ENCODE assay signal across 14 mouse cellular contexts in genomic region chr10:96077480-96078066, GRCm38 (mm10). TPM values are rescaled to one million over a fixed set of nuclear protein-coding genes. Genes with fewer than 3 reads are reported as not detected.
DNase-seq lines count a peak whose midpoint lies in the region; ATAC-seq and TF ChIP-seq lines count a peak whose summit lies in the region.
"Not testable (repeated sequence)": the region's sequence is repeated elsewhere in the genome, so short reads cannot be mapped to it uniquely, and the experiment has no call there.
"Had no signal": no experiment of that assay in that cellular context is flagged by ENCODE, and none has a peak within 500 bp of the region (broad histone marks: within the 10 kb centered on the region; RNA-seq: fewer than 3 reads in every experiment).

No protein-coding gene starts in this region.

- not testable (repeated sequence) for TF ChIP-seq EP300 in liver, postnatal 0 days (IDR thresholded peaks at IDR 0.05; ENCODE audit: low read depth)

- not testable (repeated sequence) for TF ChIP-seq CTCF in G1E (IDR thresholded peaks at IDR 0.05; ENCODE audit: low read depth, low read length); kidney, postnatal 0 days (IDR thresholded peaks at IDR 0.05; ENCODE audit: low read depth); liver, postnatal 0 days (IDR thresholded peaks at IDR 0.05; ENCODE audit: low read depth)

- not testable (repeated sequence) for DNase-seq in G1E (ENCODE audit: low spot score); hindbrain, embryonic 14.5 days (ENCODE audit: low spot score); kidney, postnatal 0 days (ENCODE audit: low spot score); liver, postnatal 0 days

- H3K27me3 ChIP-seq in G1E (ENCODE audit: insufficient read depth, low read length); embryonic facial prominence, embryonic 15.5 days; hindbrain, embryonic 14.5 days (ENCODE audit: control insufficient read depth, insufficient read depth, low read length); kidney, postnatal 0 days (ENCODE audit: insufficient read depth, low read length); liver, postnatal 0 days (ENCODE audit: insufficient read depth, low read length); midbrain, embryonic 15.5 days (replicated peaks); stomach, embryonic 16.5 days (ENCODE audit: control insufficient read depth, insufficient read depth, low read length): not testable (repeated sequence)

- peak; percentile 100 for ATAC-seq in G1E (ENCODE audit: extremely low read depth, insufficient number of reproducible peaks, low FRiP score, poor library complexity, severe bottlenecking)
- ATAC-seq in embryonic facial prominence, embryonic 15.5 days (ENCODE audit: insufficient number of reproducible peaks, low FRiP score, low TSS enrichment, low read depth): peak; percentile 100
- ATAC-seq in granulocyte monocyte progenitor cell, adult 5-6 weeks (replicated peaks; ENCODE audit: poor library complexity, severe bottlenecking): peak; percentile 100
- peak; percentile 100 for ATAC-seq in hindbrain, embryonic 14.5 days (ENCODE audit: low FRiP score)
- ATAC-seq in kidney, postnatal 0 days (replicated peaks; ENCODE audit: low FRiP score, low read depth): peak; percentile 100
- ATAC-seq in liver, postnatal 0 days: peak; percentile 100
- ATAC-seq in midbrain, embryonic 15.5 days (replicated peaks): peak; percentile 100
- ATAC-seq in stomach, embryonic 16.5 days (ENCODE audit: insufficient read depth, low FRiP score): peak; percentile 100

- not testable (repeated sequence) for H3K4me1 ChIP-seq in G1E (ENCODE audit: insufficient read depth, low read depth, low read length); embryonic facial prominence, embryonic 15.5 days; kidney, postnatal 0 days (replicated peaks; ENCODE audit: insufficient read depth, low read length); liver, postnatal 0 days (ENCODE audit: insufficient read depth); midbrain, embryonic 15.5 days; stomach, embryonic 16.5 days (ENCODE audit: control insufficient read depth, insufficient read depth, low read length)
- H3K4me1 ChIP-seq in hindbrain, embryonic 14.5 days (replicated peaks; ENCODE audit: control insufficient read depth, insufficient read depth, low read length): peaks cover 16% of the 10 kb centered on the region; the same call in 1 of the 2 replicates

- not testable (repeated sequence) for H3K27ac ChIP-seq in embryonic facial prominence, embryonic 15.5 days (replicated peaks); hindbrain, embryonic 14.5 days; kidney, postnatal 0 days; liver, postnatal 0 days (ENCODE audit: low read depth); midbrain, embryonic 15.5 days; stomach, embryonic 16.5 days (ENCODE audit: low read length)

- H3K36me3 ChIP-seq in G1E (replicated peaks); embryonic facial prominence, embryonic 15.5 days; hindbrain, embryonic 14.5 days (replicated peaks; ENCODE audit: control insufficient read depth, insufficient read depth); kidney, postnatal 0 days (ENCODE audit: insufficient read depth, low read length); liver, postnatal 0 days (replicated peaks; ENCODE audit: insufficient read depth, low read length); midbrain, embryonic 15.5 days (replicated peaks); stomach, embryonic 16.5 days (ENCODE audit: control insufficient read depth, insufficient read depth, low read length): not testable (repeated sequence)

- H3K4me2 ChIP-seq in embryonic facial prominence, embryonic 15.5 days (replicated peaks); hindbrain, embryonic 14.5 days (replicated peaks); kidney, postnatal 0 days (ENCODE audit: low read length); liver, postnatal 0 days (ENCODE audit: low read depth, low read length); midbrain, embryonic 15.5 days; stomach, embryonic 16.5 days (ENCODE audit: low read depth, low read length): not testable (repeated sequence)

- 87% methylated on average over 6 of the region's 6 CpGs for WGBS in embryonic facial prominence, embryonic 15.5 days
- WGBS in hindbrain, embryonic 14.5 days: 92% methylated on average over 6 of the region's 6 CpGs
- 62% methylated on average over 6 of the region's 6 CpGs for WGBS in kidney, postnatal 0 days
- WGBS in liver, postnatal 0 days (ENCODE audit: insufficient replicate concordance): 78% methylated on average over 6 of the region's 6 CpGs
- 89% methylated on average over 6 of the region's 6 CpGs for WGBS in midbrain, embryonic 15.5 days
- WGBS in stomach, embryonic 16.5 days: 89% methylated on average over 6 of the region's 6 CpGs

- H3K9ac ChIP-seq in embryonic facial prominence, embryonic 15.5 days; hindbrain, embryonic 14.5 days; kidney, postnatal 0 days (ENCODE audit: low read depth, low read length); liver, postnatal 0 days (replicated peaks); midbrain, embryonic 15.5 days; stomach, embryonic 16.5 days (ENCODE audit: low read length): not testable (repeated sequence)

- not testable (repeated sequence) for H3K9me3 ChIP-seq in G1E (replicated peaks); embryonic facial prominence, embryonic 15.5 days (replicated peaks); hindbrain, embryonic 14.5 days (ENCODE audit: control insufficient read depth, low read length); kidney, postnatal 0 days (replicated peaks; ENCODE audit: low read length); liver, postnatal 0 days (ENCODE audit: low read length); midbrain, embryonic 15.5 days; stomach, embryonic 16.5 days (replicated peaks; ENCODE audit: control insufficient read depth, low read length)

- H3K4me3 ChIP-seq in G1E (ENCODE audit: low read depth, low read length); embryonic facial prominence, embryonic 15.5 days (replicated peaks); hindbrain, embryonic 14.5 days (replicated peaks; ENCODE audit: low read length); kidney, postnatal 0 days (replicated peaks; ENCODE audit: low read depth, low read length); liver, postnatal 0 days (ENCODE audit: low read depth, low read length); midbrain, embryonic 15.5 days; stomach, embryonic 16.5 days (replicated peaks; ENCODE audit: low read length): not testable (repeated sequence)

RNA-seq across cellular contexts. Expression of gene Gm5426, which starts 58.8 kb away (rescaled TPM):
- not detected in 2 replicates for total RNA-seq in G1E (2014; fragmentation: Nextera tagmentation)
- not detected in 2 replicates for total RNA-seq in G1E (2017)
- not detected in 2 replicates for polyA plus RNA-seq in G1E (2012)
- polyA plus RNA-seq in embryonic facial prominence, embryonic 15.5 days (2015; fragmentation: Nextera tagmentation; extraction: Ambion mirVana): not detected in 2 replicates
- not detected in 2 replicates for total RNA-seq in granulocyte monocyte progenitor cell, adult 5-6 weeks (2014; fragmentation: Nextera tagmentation)
- total RNA-seq in granulocyte monocyte progenitor cell, adult 5-6 weeks (2017): not detected in 2 replicates
- not detected in 2 replicates for polyA plus RNA-seq in hindbrain, embryonic 14.5 days (2014; fragmentation: Nextera tagmentation; extraction: Ambion mirVana)
- not detected in 2 replicates for polyA plus RNA-seq in kidney, postnatal 0 days (2015; fragmentation: Nextera tagmentation; extraction: Ambion mirVana)
- not detected in 2 replicates for polyA plus RNA-seq in liver, postnatal 0 days (2015; fragmentation: Nextera tagmentation; extraction: Ambion mirVana)
- polyA plus RNA-seq in midbrain, embryonic 15.5 days (2015; fragmentation: Nextera tagmentation; extraction: Ambion mirVana): not detected in 2 replicates
- not detected in 2 replicates for polyA plus RNA-seq in stomach, embryonic 16.5 days (2015; fragmentation: Nextera tagmentation; extraction: Ambion mirVana)
- total RNA-seq: adrenal gland, postnatal 14 days; gastrocnemius, postnatal 14 days; heart, postnatal 14 days; layer of hippocampus, postnatal 10 days; left cerebral cortex, postnatal 36 days had no signal
- polyA plus RNA-seq: macrophage had no signal
